Mouse (Mus musculus): Measurements from ENCODE around the gene Gm14137. TPM values are rescaled to one million over a fixed set of nuclear protein-coding genes. Genes with fewer than 3 reads are reported as not detected.

The Gm14137 gene
- polyA plus RNA-seq, 1 experiment, result not detected

GRCm38 (mm10) chr2:119197493-119197892 is 23.2 kb downstream of the Gm14137 start:
- no peak for TF ChIP-seq GATA1 (IDR thresholded peaks at IDR 0.05; ENCODE audit: low read length)

DNA sequence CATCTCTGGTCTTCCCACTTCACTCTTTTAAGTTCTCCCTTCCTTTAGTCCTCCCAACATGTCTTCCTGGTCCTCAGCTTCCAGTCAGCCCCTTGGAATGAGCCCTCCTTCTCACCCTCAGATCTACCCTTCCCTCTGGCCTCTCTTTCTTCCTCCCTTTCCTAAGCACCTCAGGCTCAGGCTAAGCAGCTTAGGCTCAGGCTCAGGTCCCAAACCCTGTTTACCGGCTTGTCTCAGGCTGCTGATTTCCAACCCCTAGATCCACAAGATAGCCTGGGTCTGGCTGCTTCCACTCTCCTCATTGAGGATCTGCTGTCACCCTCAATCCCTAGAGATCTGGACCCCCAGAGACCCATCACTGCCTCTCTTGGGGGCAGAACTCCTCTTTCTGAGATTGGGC is 23.7 kb downstream of the Gm14137 start:
- TF ChIP-seq GATA1 (IDR thresholded peaks at IDR 0.05; ENCODE audit: low read length), result no peak

DNA sequence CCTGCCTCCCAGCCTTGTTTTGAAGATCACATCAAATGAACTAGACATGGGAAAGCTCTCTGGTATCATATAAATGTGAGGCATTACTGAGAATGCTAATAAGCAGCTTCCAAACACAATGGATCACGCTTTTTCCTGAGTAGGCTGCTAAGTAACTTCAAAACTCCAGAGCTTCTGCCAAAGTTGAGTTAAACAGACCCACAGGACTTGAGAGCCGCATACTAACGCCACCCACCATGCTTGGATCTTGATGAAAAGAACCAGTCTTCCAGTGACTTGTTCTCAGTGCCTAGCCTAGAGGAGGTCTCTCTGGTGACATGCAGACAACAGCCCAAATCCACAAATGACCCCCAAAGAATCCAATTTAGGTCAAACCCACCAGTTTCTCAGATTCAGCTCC is 24.6 kb downstream of the Gm14137 start:
- TF ChIP-seq GATA1 (IDR thresholded peaks at IDR 0.05; ENCODE audit: low read length), result no peak

DNA sequence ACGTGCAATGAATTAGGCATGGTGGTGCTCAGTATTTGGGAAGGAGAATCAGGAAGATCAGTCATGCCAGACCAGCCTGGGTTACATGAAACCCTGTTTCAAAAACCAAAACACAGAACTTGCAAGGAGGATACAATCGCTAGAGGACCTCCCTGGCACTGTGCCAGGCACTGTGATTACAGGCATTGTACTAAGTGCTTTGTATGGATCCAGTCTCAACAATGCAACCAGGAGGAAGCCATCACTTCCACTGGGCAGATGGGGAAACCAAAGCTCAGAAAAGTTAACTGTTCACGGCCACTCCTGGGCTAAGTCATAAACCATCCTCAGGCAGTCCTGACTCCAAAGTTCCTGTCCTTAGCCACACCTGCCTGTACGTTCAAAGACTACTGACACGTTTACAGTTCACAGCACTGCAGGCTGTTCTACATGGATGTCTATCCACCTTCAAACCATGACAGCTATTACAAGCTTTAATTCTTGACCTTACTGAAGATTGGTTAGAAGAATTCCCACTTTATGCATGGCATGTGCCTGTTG is 28.7 kb downstream of the Gm14137 start:
- no peak for TF ChIP-seq GATA1 (IDR thresholded peaks at IDR 0.05; ENCODE audit: low read length)

DNA sequence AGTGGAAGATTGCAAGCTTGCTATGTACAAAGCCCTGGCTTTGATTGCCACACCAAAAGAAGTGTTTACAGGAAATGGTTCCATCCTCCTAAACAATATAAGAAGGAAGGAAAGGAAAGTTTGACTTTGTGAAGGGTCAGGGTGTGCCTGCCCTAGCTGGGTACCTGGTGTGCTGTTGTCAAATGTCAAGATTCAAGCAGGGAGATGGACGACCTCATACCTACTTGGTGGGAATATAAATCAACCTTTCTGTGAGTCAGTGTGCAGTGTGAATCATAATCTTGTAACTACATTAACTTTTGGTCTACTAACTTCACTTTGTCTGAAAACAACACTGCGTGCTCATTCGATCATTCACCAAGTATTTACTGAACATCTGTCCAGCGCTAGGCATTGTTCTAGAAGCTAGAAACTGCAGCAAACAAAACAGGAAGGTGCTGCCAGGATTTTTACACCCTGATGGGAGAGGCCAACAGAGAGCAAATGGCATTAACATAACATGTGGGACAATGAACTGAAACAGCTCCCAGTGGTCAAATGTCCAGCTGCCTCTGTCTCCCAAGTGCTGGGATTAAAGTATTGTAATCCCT is 29.7 kb downstream of the Gm14137 start:
- TF ChIP-seq GATA1 (IDR thresholded peaks at IDR 0.05; ENCODE audit: low read length), result no peak

GRCm38 (mm10) chr2:119207961-119208343 is 33.6 kb downstream of the Gm14137 start:
- no peak for TF ChIP-seq GATA1 (IDR thresholded peaks at IDR 0.05; ENCODE audit: low read length)

GRCm38 (mm10) chr2:119208344-119209175 is 34.3 kb downstream of the Gm14137 start, which contains the start of the genes Zfyve19 and Dnajc17:
Gene Zfyve19, plus strand, starts transcription at chr2:119208617.
Gene Dnajc17, minus strand, starts transcription at chr2:119208795.
- no peak for TF ChIP-seq GATA1 (IDR thresholded peaks at IDR 0.05; ENCODE audit: low read length)

DNA sequence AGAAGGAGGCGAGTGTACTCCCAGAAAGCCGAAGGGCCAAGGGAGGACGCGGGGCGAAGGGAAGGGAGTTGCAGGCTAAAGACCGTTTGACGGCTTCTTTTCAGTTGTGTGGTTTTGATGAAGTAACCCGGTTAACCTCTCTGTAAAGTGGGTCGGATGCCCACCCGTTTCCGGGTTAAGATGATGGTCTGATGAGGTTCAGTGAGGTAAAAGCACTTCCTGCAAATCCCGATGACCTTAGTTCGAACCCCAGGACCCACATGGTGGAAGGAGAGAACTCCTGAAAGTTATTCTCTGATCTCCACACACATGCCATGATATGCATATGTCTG is 34.8 kb downstream of the Gm14137 start:
- TF ChIP-seq GATA1 (IDR thresholded peaks at IDR 0.05; ENCODE audit: low read length), result no peak

Other genes with a start within 250 kb of the Gm14137 start
- gene Chst14, start 248.0 kb upstream of the Gm14137 start, polyA plus RNA-seq (2012), result 6.0 and 9.3 TPM in 2 replicates
- 13.3 and 14.8 TPM in 2 replicates for gene Ccdc32, start 145.1 kb upstream of the Gm14137 start, polyA plus RNA-seq (2012)
- gene Rpusd2, start 139.7 kb upstream of the Gm14137 start, polyA plus RNA-seq (2012), result 5.8 and 7.1 TPM in 2 replicates
- 10.4 and 12.1 TPM in 2 replicates for gene Knl1, start 127.4 kb upstream of the Gm14137 start, polyA plus RNA-seq (2012)
- gene Rad51, start 61.7 kb upstream of the Gm14137 start, polyA plus RNA-seq (2012), result 32.6 and 40.6 TPM in 2 replicates
- gene Rmdn3, start 17.5 kb upstream of the Gm14137 start, polyA plus RNA-seq (2012), result 62.5 and 66.8 TPM in 2 replicates
- gene Gchfr, start 6.7 kb upstream of the Gm14137 start, polyA plus RNA-seq (2012), result 10.1 and 12.6 TPM in 2 replicates
- gene Zfyve19, start 34.1 kb downstream of the Gm14137 start, polyA plus RNA-seq (2012), result 25.3 and 25.8 TPM in 2 replicates
- 37.2 and 46.4 TPM in 2 replicates for gene Dnajc17, start 34.3 kb downstream of the Gm14137 start, polyA plus RNA-seq (2012)
- not detected in 2 replicates for gene Ppp1r14d, start 55.4 kb downstream of the Gm14137 start, polyA plus RNA-seq (2012)
- not detected in 2 replicates for gene Spint1, start 62.9 kb downstream of the Gm14137 start, polyA plus RNA-seq (2012)
- gene Rhov, start 96.8 kb downstream of the Gm14137 start, polyA plus RNA-seq (2012), result not detected in 2 replicates
- 19.7 and 25.5 TPM in 2 replicates for gene Vps18, start 114.2 kb downstream of the Gm14137 start, polyA plus RNA-seq (2012)
- gene Dll4, start 151.3 kb downstream of the Gm14137 start, polyA plus RNA-seq (2012), result 0.05 and 0.09 TPM in 2 replicates
- gene Chac1, start 176.7 kb downstream of the Gm14137 start, polyA plus RNA-seq (2012), result not detected in 2 replicates